Mouse (Mus musculus): Measurements from ENCODE around the gene Snrpf.

DNA sequence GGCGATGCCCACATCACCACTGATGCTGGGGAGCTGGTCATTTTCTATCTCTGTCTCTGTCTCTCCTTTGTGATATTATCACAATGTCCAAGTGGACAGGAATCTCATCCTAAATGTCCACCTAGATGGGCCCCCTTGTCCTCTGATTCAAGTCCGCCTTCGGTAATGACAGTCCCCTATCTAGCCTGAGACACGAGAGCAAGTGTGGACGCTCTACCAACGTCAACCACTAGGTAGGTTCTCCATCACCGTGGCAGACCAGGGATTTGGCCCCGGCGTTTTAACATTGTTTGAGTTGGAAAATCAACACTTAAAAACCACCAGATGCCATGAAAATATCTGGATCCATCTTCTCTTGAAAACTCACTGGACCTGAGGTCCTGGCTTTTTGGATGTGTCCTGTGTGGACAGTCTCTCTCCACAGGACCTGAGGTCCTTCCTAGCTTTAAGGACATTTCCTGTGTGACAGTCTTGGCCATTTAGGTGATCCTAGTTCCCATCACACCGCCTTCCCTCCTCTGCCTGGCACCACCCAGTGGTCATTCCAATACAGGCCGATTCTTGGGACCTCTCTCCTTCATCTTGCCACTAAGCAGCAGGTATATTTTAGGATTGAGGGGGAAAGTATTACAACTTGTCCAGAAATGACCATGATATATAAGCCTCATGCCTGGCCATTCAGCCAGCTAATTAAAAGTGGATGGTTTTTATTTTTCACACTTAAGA, 21.5 kb downstream of the Snrpf start:
- TF ChIP-seq CTCF (IDR thresholded peaks at IDR 0.05; ENCODE audit: low read depth) = 0 out of 2 replicates have a peak, but pooled peaks have one; percentile 5
- no peak for TF ChIP-seq EP300 (IDR thresholded peaks at IDR 0.05; ENCODE audit: low read depth)

All from heart, postnatal 0 days (tissue).